Mouse (Mus musculus) v-Abl transformed pro-B cells (cell line): ENCODE results near the gene Spata1.

Experiments
- in situ Hi-C, 2 experiments: fragments of 400-800 bp; cut with MboI; formaldehyde crosslinking; loops; one replicate each; pipeline ENCODE4 v1.15.1; 2025; ENCODE audit not compliant: unreplicated experiment in 2 of 2

The Spata1 gene

GRCm38 (mm10) chr3:146425902-146426301 lies 73.7 kb downstream of the Spata1 start:
- in situ Hi-C loops = no loop called here

DNA sequence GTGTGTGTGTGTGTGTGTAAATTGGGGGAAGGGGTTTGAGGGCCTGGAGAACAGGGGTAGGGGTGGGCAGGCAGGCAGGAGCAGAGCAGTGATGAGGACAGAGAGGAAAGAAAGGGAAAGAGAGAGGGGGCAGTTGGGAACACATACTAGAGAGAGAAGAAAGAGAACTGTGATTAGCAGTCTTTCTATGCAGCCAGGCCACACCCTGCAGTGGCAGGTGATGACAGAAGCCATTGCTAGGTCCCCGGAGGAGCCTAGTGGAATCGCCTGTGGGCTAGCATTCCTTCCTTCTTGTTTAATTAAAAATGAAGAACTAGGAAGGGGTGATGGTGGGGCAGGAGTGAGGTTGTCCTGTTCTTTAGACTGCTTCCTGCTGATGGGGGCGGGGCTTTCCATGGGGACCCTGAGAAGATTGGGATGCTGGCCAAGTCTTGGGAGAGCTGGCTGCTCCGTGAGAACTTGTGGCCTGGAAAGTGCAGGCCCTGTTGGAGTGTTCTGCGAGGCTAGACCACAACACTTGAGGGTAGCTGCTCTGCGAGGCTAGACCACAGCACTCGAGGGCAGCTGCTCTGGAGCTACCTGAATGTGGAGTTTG lies 75.2 kb downstream of the Spata1 start:
- in situ Hi-C loops = loop anchor here in 1 of 2 experiments (25.0 kb wide), 1 partner anchor 487 kb away; the partner anchor contains the start of gene 2410004B18Rik

DNA sequence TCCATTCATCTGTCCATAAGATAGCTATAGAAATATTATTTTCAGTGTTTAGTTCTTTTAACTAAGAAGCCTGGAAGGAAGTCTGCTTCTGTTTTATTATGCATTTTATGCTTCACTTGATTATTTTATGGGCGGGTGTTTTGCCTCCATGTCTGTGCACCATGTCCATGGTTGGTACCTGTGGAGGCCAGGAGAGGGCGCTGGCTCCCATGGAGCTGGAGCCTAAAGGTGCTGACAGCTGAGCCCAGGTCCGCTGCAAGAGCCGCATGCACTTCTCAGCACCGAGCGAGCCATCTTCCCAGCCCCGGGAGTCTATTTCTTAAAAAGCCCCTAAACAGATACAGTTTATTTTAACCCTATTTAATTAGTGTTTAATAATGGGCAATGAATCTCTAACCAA lies 75.8 kb downstream of the Spata1 start:
- in situ Hi-C loops = loop anchor here in 1 of 2 experiments (25.0 kb wide), 1 partner anchor 486 kb away; the partner anchor contains the start of gene 2410004B18Rik

DNA sequence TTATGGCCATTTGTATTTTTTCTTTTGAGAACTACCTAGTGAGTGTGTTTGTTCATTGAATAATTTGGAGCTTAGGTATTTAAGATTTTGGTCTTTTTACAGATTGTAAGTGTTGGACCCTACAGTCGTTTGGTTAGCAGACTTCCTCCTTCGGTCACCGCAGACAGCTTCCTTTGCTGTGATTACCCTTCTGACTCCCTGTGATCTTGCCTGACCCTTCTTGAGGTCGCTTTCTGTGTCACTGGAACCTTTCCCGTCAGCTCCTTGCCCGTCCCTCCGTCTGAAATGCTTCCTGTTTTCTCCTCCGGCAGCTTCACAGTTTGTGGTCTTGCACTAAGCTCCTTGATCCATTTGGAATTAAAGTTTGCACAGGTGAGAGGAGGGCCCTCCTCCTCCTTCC lies 77.8 kb downstream of the Spata1 start:
- in situ Hi-C loops = loop anchor here in 1 of 2 experiments (25.0 kb wide), 1 partner anchor 484 kb away; the partner anchor contains the start of gene 2410004B18Rik

DNA sequence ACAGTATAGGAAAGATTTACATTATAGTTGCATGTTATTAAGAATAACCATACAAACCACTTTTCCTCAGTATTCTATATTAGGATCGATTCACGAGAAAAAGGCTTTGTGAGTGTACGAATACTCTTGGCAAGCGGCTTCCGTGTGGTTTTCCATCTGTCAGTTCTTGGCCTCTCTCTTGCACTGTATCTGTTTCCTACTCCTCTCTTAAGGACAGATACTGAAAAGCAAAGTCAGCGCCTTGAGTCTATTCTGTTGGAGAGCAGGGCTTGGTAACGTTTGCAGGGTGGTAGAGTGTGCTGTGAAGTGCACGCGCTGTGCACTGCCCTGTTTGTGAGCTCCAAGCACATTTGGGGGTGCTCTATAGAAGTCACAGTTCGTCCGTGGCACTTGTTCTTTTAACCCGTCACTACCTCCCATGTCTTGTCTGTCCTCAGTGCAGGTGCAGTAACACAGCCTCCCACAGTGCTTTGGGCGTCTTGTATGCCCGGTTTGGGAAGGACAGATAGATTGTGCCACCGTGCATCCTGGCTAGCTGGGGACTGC lies 79.5 kb downstream of the Spata1 start:
- in situ Hi-C loops = loop anchor here in 1 of 2 experiments (25.0 kb wide), 1 partner anchor 483 kb away; the partner anchor contains the start of gene 2410004B18Rik

- in situ Hi-C loops = loop anchor here in 1 of 2 experiments (25.0 kb wide), 1 partner anchor 482 kb away; the partner anchor contains the start of gene 2410004B18Rik
Observed at GRCm38 (mm10) chr3:146419534-146419933, 80.0 kb downstream of the Spata1 start.

DNA sequence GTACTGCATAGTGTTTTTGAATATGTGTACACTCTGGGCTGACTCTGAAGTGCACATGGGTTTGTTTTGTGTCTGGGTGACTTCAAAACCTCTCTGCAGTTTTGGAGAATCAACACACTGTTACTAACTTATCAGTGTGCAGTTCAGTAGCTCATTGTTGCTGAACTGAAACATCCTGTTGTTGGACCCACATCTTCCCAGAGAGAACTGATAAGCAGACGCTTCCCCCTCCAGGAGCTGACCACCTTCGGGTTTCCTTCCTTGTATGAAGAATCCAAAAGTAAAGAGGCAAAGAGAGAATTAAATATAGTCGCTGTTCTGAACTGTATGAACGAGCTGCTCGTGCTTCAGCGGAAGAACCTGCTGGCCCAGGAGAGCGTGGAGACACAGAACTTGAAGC lies 80.7 kb downstream of the Spata1 start:
- in situ Hi-C loops = loop anchor here in 1 of 2 experiments (25.0 kb wide), 1 partner anchor 482 kb away; the partner anchor contains the start of gene 2410004B18Rik

DNA sequence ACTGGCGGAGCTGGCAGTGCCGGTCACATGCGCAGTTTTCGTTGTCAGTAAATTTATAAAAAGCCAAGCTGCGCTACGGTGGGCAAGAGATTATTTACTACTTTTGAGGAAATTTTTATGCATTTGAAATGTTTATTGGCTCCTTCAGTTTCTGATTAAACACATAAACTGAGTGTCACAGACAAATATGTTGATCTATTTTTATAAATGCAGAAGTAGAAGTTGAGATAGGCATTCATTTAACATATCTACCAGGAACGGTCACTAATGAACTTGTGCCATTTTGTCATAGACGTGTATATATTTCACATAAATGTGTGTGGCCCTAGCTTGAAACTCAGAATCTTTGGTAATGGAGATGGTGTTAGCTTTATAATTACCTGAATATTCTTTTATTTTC lies 81.7 kb downstream of the Spata1 start:
- in situ Hi-C loops = loop anchor here in 1 of 2 experiments (25.0 kb wide), 1 partner anchor 481 kb away; the partner anchor contains the start of gene 2410004B18Rik

- in situ Hi-C loops = loop anchor here in 1 of 2 experiments (25.0 kb wide), 1 partner anchor 477 kb away; the partner anchor contains the start of gene 2410004B18Rik
Observed at GRCm38 (mm10) chr3:146414555-146414954, 85.0 kb downstream of the Spata1 start.

- in situ Hi-C loops = loop anchor here in 1 of 2 experiments (25.0 kb wide), 1 partner anchor 477 kb away; the partner anchor contains the start of gene 2410004B18Rik
Observed at GRCm38 (mm10) chr3:146413992-146414391, 85.6 kb downstream of the Spata1 start.

GRCm38 (mm10) chr3:146413016-146413415 lies 86.5 kb downstream of the Spata1 start:
- in situ Hi-C loops = loop anchor here in 1 of 2 experiments (25.0 kb wide), 1 partner anchor 476 kb away; the partner anchor contains the start of gene 2410004B18Rik

DNA sequence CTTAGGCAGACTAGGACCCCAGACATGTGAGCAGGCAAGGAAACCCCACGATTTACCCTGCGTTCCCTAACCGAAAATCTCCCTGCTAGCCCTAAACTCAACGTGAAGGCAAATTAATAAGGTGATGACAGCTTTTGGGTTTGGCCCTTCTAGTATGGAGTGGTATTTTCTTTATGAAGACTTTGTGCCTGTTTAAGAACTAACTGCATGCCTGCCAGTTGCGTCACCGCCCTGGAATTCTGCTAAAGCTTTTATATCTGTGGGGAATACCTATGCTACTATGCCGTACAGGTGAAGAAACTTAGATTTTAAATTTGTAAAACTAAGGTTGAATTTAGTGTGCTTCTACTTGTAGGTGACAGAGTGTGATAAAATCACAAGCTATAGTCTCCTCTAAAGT lies 87.1 kb downstream of the Spata1 start:
- in situ Hi-C loops = loop anchor here in 1 of 2 experiments (25.0 kb wide), 1 partner anchor 475 kb away; the partner anchor contains the start of gene 2410004B18Rik

DNA sequence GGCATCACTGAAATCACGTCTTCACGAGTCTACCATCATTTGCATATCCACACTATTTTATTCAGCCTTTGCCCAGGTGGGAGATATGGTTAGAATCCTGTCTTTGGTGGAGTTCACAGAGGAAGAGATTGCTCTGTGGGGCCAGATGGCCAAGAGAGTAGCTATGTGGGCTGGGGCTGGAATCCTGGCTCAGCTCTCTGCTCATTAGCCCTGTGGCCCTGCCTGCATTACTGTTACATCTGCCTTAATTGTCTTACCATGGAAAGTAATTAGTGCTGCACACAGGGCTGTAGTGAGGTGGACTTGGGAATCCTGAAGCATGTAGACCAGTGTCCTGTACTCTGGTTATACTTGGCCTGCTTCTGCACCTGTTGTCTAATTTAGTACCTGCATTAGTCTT lies 87.5 kb downstream of the Spata1 start:
- in situ Hi-C loops = loop anchor here in 1 of 2 experiments (25.0 kb wide), 1 partner anchor 475 kb away; the partner anchor contains the start of gene 2410004B18Rik

DNA sequence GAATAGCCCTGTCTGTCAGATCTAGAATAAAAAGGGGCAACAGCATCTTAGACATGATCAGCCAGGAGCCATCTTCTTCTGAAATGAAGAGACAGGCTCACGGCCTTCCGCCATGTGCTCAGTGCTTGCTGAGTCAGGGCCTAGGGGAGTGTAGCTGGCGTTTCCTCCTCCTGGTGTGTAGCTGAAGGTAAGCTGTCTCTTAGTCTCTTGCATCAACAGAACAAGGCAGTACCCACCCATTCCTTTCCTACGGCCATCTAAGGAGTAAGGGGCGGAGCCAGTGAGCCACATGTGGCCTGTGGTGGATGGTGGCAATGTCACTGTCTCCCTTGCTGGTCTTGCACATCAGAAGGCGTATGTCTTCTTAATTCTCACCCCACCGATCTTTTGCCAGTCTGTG lies 89.4 kb downstream of the Spata1 start:
- in situ Hi-C loops = loop anchor here in 1 of 2 experiments (25.0 kb wide), 1 partner anchor 473 kb away; the partner anchor contains the start of gene 2410004B18Rik
